Mouse (Mus musculus) activated CD4-positive, CD25-positive, alpha-beta regulatory T cell, adult 9 weeks (primary cell): ENCODE results near the gene Usp48. TPM values are rescaled to one million over a fixed set of nuclear protein-coding genes. Genes with fewer than 3 reads are reported as not detected.

ENCODE experiments used
- polyA plus RNA-seq: library from polyadenylated mRNA; unstranded; fragments of 100-300 nt; shearing (Covaris generic); gene quantifications from one replicate; pipeline ENCODE4 v1.2.1, GENCODE M21; 2017

Gene Usp48
- 61.1 TPM for polyA plus RNA-seq

GRCm38 (mm10) chr4:137593601-137594495 lies at the start of gene Usp48:
TSS of gene Usp48 (plus strand) at chr4:137593755.

GRCm38 (mm10) chr4:137574469-137574868 lies 19.1 kb upstream of the Usp48 start, which contains the start of gene Ldlrad2:
TSS of gene Ldlrad2 (minus strand) at chr4:137574569.

GRCm38 (mm10) chr4:137664433-137664979 lies 71.0 kb downstream of the Usp48 start, which contains the start of gene Rap1gap:
TSS of gene Rap1gap (plus strand) at chr4:137664726.

Other genes starting within 250 kb of the Usp48 start
- 972 TPM for gene Cdc42, start 236.0 kb upstream of the Usp48 start, polyA plus RNA-seq
- not detected for gene Cela3a, start 184.0 kb upstream of the Usp48 start, polyA plus RNA-seq
- not detected for gene Cela3b, start 163.2 kb upstream of the Usp48 start, polyA plus RNA-seq
- not detected for gene 1700013G24Rik, start 140.5 kb upstream of the Usp48 start, polyA plus RNA-seq
- gene Hspg2, start 125.0 kb upstream of the Usp48 start, polyA plus RNA-seq = 0.04 TPM
- not detected for gene Ldlrad2, start 19.2 kb upstream of the Usp48 start, polyA plus RNA-seq
- gene Rap1gap, start 71.0 kb downstream of the Usp48 start, polyA plus RNA-seq = 1.8 TPM
- gene Alpl, start 202.6 kb downstream of the Usp48 start, polyA plus RNA-seq = 3.7 TPM